Mouse (Mus musculus) T-helper 17 cell (primary cell): ENCODE data around the gene Ing4.
"Not testable (repeated sequence)": the region's sequence is repeated elsewhere in the genome, so short reads cannot be mapped to it uniquely, and the experiment has no call there.

Experiments used
- in situ Hi-C, 2 experiments: fragments of 300-600 bp; cut with MboI, MseI; formaldehyde crosslinking; loops; 1 replicate in 1 of 2; 2 replicates in 1 of 2; pipeline ENCODE4 v1.15.1; 2025; ENCODE audit warnings: high pct_unique_total_duplicates in 2 of 2

The Ing4 gene

GRCm38 (mm10) chr6:125039533-125040153 lies at the start of gene Ing4:
Gene Ing4 (plus strand): TSS chr6:125039760.
- in situ Hi-C loops = no loop called here

- in situ Hi-C loops = no loop called here
Measured at GRCm38 (mm10) chr6:124992241-124992640, 47.3 kb upstream of the Ing4 start.

- in situ Hi-C loops = no loop called here
Measured at GRCm38 (mm10) chr6:124993365-124993764, 46.2 kb upstream of the Ing4 start.

GRCm38 (mm10) chr6:124993876-124994275 lies 45.7 kb upstream of the Ing4 start:
- in situ Hi-C loops = no loop called here

- in situ Hi-C loops = no loop called here
Measured at GRCm38 (mm10) chr6:124995246-124995645, 44.3 kb upstream of the Ing4 start.

GRCm38 (mm10) chr6:124995831-124996403 lies 43.6 kb upstream of the Ing4 start:
- in situ Hi-C loops = no loop called here

- in situ Hi-C loops = no loop called here
Measured at GRCm38 (mm10) chr6:124996551-124997501, 42.7 kb upstream of the Ing4 start, which contains the start of gene Pianp. Gene Pianp (plus strand): TSS chr6:124996694.

- in situ Hi-C loops = no loop called here
Measured at GRCm38 (mm10) chr6:124998066-124998465, 41.5 kb upstream of the Ing4 start.

- in situ Hi-C loops = no loop called here
Measured at GRCm38 (mm10) chr6:124999091-124999490, 40.5 kb upstream of the Ing4 start.

GRCm38 (mm10) chr6:124999546-124999945 lies 40.0 kb upstream of the Ing4 start:
- in situ Hi-C loops = no loop called here

- in situ Hi-C loops = no loop called here
Measured at GRCm38 (mm10) chr6:125003706-125004105, 35.9 kb upstream of the Ing4 start.

- in situ Hi-C loops = loop anchor here in 1 of 2 experiments (5.0 kb wide), 1 partner anchor 38 kb away; the partner anchor contains the start of gene Cops7a
Measured at GRCm38 (mm10) chr6:125005086-125005485, 34.5 kb upstream of the Ing4 start.

- in situ Hi-C loops = loop anchor here in 1 of 2 experiments (5.0 kb wide), 1 partner anchor 41 kb away; the partner anchor contains the start of gene Cops7a
Measured at GRCm38 (mm10) chr6:125008060-125008459, 31.5 kb upstream of the Ing4 start.

- in situ Hi-C loops = loop anchor here in 1 of 2 experiments (5.0 kb wide), 1 partner anchor 41 kb away; the partner anchor contains the start of gene Cops7a
Measured at GRCm38 (mm10) chr6:125008586-125009128, 30.9 kb upstream of the Ing4 start.

GRCm38 (mm10) chr6:125009129-125009180 lies 30.6 kb upstream of the Ing4 start, which contains the start of gene Zfp384:
Gene Zfp384 (plus strand): TSS chr6:125009145.
- in situ Hi-C loops = loop anchor here in 1 of 2 experiments (5.0 kb wide), 1 partner anchor 42 kb away; the partner anchor contains the start of gene Cops7a

- in situ Hi-C loops = loop anchor here in 1 of 2 experiments (5.0 kb wide), 1 partner anchor 42 kb away; the partner anchor contains the start of gene Cops7a
Measured at GRCm38 (mm10) chr6:125009181-125010073, 30.1 kb upstream of the Ing4 start.

GRCm38 (mm10) chr6:125017682-125018081 lies 21.9 kb upstream of the Ing4 start:
- in situ Hi-C loops = no loop called here

- in situ Hi-C loops = not testable (repeated sequence)
Measured at GRCm38 (mm10) chr6:125030532-125030931, 9.0 kb upstream of the Ing4 start.

GRCm38 (mm10) chr6:125031604-125032003 lies 8.0 kb upstream of the Ing4 start:
- in situ Hi-C loops = no loop called here

- in situ Hi-C loops = no loop called here
Measured at GRCm38 (mm10) chr6:125038666-125039065, 894 bp upstream of the Ing4 start.

GRCm38 (mm10) chr6:125039131-125039530 lies 429 bp upstream of the Ing4 start:
- in situ Hi-C loops = no loop called here
